Mouse (Mus musculus) MEL (cell line): ENCODE results near the gene Ttll11.

Experiments
- BHLHE40 ChIP-seq: IDR thresholded peaks from 2 replicates; pipeline ENCODE4 v1.6.1; 2012; ENCODE audit warnings: low read depth, mild to moderate bottlenecking, inconsistent platforms, low read length, improper control_type of control experiment, borderline replicate concordance
- CTCF ChIP-seq, 3 experiments: IDR thresholded peaks in 2 of 3; conservative IDR thresholded peaks in 1 of 3; 2 replicates each; pipeline ENCODE4 v1.5.1; 2011 to 2012; ENCODE audit warnings: low read length in 3 of 3, low read depth in 2 of 3, mild to moderate bottlenecking in 2 of 3, improper control_type of control experiment in 1 of 3, inconsistent platforms in 1 of 3, mixed read lengths in 1 of 3, moderate library complexity in 1 of 3; ENCODE audit not compliant: control insufficient read depth in 1 of 3, insufficient read depth in 1 of 3, poor library complexity in 1 of 3, severe bottlenecking in 1 of 3
- GATA1 ChIP-seq: IDR thresholded peaks from 2 replicates; pipeline ENCODE4 v1.6.1; 2011; ENCODE audit warnings: low read depth, low read length, improper control_type of control experiment
- POLR2A ChIP-seq, 2 experiments: IDR thresholded peaks; 2 replicates each; pipeline ENCODE4 v1.6.1; 2011 to 2012; ENCODE audit warnings: low read length in 2 of 2, mild to moderate bottlenecking in 2 of 2, control low read depth in 1 of 2, improper control_type of control experiment in 1 of 2, low read depth in 1 of 2, moderate library complexity in 1 of 2; ENCODE audit not compliant: control insufficient read depth in 1 of 2, insufficient read depth in 1 of 2, poor library complexity in 1 of 2
- TAL1 ChIP-seq: IDR thresholded peaks from 2 replicates; pipeline ENCODE4 v1.6.1; 2012; ENCODE audit warnings: mild to moderate bottlenecking, inconsistent platforms, low read length, moderate library complexity, mixed read lengths

DNA sequence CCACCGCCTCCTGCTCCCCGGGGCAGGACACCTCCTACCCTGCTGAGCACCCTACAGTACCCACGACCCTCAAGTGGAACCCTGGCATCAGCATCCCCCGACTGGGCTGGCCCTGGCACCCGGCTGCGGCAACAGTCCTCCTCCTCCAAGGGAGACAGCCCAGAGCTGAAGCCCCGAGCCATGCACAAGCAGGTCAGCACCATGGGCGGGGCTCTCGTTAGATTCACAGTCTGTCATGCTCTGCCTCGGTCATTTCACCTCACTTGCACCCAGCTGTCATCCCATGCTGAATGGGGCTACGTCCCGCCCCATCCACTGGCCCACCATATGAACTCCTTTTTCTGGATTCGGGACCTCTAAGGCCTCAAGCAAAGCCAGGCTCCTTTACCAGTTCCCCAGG lies 259.2 kb downstream of the Ttll11 start:
- TF ChIP-seq POLR2A (IDR thresholded peaks at IDR 0.05; ENCODE audit: control insufficient read depth in 1 of 2, insufficient read depth in 1 of 2, low read depth in 1 of 2, low read length in 2 of 2, poor library complexity in 1 of 2) (no peak), BHLHE40 (no peak), CTCF (IDR thresholded peaks at IDR 0.05 in 2 of 3, conservative IDR thresholded peaks at IDR 0.05 in 1 of 3; ENCODE audit: control insufficient read depth in 1 of 3, insufficient read depth in 1 of 3, low read depth in 2 of 3, low read length in 3 of 3, poor library complexity in 1 of 3, severe bottlenecking in 1 of 3) (no peak), TAL1 (no peak), GATA1 (no peak)
